Mouse (Mus musculus) retina, postnatal 1 day (tissue): ENCODE data around the gene Tnfrsf22.
"Not testable (repeated sequence)": the region's sequence is repeated elsewhere in the genome, so short reads cannot be mapped to it uniquely, and the experiment has no call there.

Experiments
- DNase-seq: peaks from one replicate; pipeline ENCODE4 v3.0.0-alpha.2; 2012

Tnfrsf22 gene

GRCm38 (mm10) chr7:143649034-143649768 lies at the start of gene Tnfrsf22:
TSS of gene Tnfrsf22 (minus strand) at chr7:143649661.
- DNase-seq = peak; percentile 90

DNA sequence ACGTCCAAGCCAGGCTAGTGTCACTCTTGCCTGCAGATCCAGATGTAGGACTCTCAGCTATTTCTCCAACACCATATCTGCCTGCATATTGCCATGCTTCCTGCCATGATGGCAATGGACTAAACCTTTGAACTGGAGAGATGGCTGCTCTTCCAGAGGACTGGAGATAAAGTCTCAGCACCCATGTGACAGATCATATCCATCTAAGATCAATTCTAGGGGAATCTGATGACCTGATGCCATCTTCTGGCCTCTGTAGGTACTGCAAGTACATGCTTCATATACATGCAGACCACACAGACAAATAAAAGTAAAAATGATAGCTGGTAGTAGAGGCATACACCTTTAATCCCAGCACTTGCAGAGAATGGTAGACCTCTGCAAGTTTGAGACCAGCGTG lies 46.7 kb upstream of the Tnfrsf22 start:
- DNase-seq = peak; percentile 48

- DNase-seq = no peak
Observed at GRCm38 (mm10) chr7:143694550-143694949, 45.1 kb upstream of the Tnfrsf22 start.

GRCm38 (mm10) chr7:143692746-143693510 lies 43.5 kb upstream of the Tnfrsf22 start:
- DNase-seq = no peak

- no peak for DNase-seq
Observed at GRCm38 (mm10) chr7:143691909-143692308, 42.4 kb upstream of the Tnfrsf22 start.

DNA sequence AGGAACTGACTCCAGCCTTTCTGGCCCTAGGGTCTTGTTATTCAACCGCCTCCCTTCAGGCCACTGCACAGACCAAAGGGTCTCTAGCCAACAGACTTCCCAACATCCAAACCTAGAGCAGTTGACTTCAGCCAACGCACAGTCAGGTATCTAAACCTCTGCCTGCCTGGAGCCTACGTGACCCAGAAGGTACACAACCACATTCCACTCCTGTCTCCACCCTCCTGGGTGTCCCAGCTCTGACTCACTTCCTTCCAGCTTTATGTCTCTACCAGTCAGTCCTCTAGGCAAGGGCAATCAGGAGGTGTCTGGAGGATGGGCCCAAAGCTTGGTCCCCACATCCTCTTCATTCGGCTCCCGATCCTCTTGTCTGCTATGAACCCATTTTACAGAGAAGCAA lies 41.7 kb upstream of the Tnfrsf22 start:
- DNase-seq = no peak

GRCm38 (mm10) chr7:143689946-143690345 lies 40.5 kb upstream of the Tnfrsf22 start:
- DNase-seq = no peak

GRCm38 (mm10) chr7:143689481-143689880 lies 40.0 kb upstream of the Tnfrsf22 start:
- DNase-seq = no peak

- DNase-seq = not testable (repeated sequence)
Observed at GRCm38 (mm10) chr7:143686676-143687075, 37.2 kb upstream of the Tnfrsf22 start.

GRCm38 (mm10) chr7:143686191-143686590 lies 36.7 kb upstream of the Tnfrsf22 start:
- DNase-seq = not testable (repeated sequence)

DNA sequence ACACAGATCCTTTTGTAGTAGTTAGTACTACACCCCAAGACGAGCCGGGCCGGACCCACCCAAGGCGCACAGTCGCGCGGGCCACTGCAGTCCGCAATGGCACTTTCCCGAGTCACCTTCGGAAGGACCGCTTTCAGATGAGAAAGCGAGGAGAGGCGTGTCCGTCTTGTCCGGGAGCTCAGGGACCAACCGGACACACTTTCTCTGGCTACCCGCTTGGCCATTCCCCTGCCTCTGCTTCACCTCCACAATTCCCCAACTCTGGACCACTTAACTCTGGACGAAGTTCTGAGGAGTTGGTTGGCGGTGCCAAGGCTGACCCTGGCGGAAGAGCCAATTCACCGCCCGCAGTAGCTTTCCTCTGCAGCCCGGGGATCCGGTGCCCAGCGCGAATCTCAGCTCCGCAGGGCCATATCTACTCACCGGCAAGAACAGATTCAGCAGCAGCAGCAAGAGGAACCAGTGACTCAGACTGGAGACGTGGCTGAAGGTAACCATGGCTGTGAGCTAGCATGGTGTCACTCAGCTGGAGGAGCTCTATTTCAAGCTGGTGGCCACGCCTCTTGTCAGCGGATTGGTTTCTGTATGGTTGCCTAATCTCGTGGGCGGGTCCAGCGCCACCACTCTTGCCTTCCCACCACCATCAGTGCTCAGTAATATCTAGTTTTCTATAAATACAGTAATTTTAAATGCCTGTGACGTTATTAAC lies 36.1 kb upstream of the Tnfrsf22 start, which contains the start of gene Tnfrsf23:
Tnfrsf23 (minus strand) TSS at position 514 of the 709 bp plus-strand sequence.
- DNase-seq = peak; percentile 83

DNA sequence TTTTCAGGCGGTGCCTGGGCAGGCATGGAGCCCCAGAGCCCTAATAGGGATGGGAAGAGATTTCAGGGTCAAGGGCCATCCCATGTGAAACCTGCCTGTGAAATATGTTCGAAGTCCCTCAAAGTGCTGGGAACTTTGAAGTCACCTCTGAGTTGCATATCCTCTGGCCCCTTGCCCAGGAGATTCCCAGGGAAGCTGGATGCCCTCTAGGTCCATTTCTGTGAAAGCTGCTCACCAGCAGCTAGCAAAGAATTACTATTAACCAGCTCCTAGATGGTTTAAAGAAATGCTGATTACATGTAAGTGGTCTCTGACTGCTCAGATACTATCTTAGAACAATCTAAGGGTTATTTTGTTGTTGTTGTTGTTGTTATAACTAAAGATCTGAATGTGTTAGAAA lies 35.1 kb upstream of the Tnfrsf22 start:
- DNase-seq = not testable (repeated sequence)

DNA sequence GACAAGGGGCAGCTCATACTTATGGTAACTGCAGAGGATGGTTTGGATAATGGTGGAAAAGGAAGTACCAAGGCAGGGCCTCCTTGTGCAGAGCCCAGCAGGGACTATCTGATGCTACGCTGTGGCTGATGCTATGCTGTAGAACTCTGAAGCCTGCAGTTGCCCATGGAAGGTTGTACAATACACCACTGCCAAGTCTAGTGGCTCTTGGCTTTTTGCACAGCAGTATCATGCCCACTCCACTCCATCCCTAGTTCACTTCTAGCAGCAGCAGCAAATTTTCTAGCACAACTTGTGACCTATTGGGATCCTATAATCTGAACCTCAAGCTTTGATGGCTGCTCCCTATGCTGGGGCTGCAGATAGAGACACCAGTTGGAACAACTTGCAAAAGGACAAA lies 32.1 kb upstream of the Tnfrsf22 start:
- no peak for DNase-seq

- DNase-seq = not testable (repeated sequence)
Observed at GRCm38 (mm10) chr7:143680836-143681235, 31.4 kb upstream of the Tnfrsf22 start.

- DNase-seq = not testable (repeated sequence)
Observed at GRCm38 (mm10) chr7:143679650-143680049, 30.2 kb upstream of the Tnfrsf22 start.

DNA sequence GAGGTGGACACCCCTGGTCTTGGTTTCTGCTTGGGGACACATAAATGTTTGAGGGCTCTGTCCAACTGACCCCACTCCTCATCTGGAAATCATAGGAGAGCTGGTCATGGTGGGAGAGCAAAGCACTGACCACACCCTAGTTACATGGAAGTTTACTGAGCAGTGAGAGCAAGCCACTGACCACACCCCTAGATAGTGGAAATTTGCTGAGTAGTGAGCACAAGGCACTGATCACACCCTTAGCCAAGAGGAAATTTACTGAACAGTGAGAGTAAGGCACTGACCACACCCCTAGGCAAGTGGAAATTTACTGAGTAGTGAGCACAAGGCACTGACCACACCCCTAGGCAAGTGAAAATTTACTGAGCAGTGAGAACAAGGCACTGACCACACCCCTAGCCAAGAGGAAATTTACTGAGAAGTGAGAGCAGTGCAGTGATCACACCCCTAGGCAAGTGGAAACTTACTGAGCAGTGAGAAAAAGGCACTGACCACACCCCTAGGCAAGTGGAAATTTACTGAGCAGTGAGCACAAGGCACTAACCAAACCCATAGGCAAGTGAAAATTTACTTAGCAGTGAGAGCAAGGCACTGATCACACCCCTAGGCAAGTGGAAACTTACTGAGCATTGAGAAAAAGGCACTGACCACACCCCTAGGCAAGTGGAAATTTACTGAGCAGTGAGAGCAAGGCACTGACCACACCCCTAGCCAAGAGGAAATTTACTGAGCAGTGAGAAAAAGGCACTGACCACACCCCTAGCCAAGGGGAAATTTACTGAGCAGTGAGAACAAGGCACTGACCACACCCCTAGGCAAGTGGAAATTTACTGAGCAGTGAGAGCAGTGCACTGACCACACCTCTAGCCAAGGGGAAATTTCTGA lies 17.2 kb upstream of the Tnfrsf22 start:
- DNase-seq = no peak

DNA sequence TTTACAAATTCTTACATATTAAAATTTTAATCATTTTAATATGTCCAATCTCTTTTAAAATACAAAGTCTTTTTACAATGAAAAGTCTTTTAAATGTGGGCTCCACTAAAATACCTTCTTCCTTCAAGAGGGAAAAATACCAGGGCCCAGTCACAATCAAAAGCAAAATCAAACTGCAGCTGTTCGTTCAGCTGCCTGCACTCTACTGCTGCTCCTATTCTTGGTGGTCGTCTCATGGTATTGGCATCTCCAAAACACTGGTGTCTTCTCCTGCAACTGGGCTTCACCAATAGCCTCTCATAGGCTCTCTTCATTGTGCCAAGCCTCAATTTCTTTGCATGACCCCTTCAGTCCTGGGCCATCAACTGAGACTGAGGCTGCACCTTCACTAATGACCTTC lies 14.0 kb upstream of the Tnfrsf22 start:
- DNase-seq = no peak

GRCm38 (mm10) chr7:143660797-143661196 lies 11.3 kb upstream of the Tnfrsf22 start:
- DNase-seq = no peak

DNA sequence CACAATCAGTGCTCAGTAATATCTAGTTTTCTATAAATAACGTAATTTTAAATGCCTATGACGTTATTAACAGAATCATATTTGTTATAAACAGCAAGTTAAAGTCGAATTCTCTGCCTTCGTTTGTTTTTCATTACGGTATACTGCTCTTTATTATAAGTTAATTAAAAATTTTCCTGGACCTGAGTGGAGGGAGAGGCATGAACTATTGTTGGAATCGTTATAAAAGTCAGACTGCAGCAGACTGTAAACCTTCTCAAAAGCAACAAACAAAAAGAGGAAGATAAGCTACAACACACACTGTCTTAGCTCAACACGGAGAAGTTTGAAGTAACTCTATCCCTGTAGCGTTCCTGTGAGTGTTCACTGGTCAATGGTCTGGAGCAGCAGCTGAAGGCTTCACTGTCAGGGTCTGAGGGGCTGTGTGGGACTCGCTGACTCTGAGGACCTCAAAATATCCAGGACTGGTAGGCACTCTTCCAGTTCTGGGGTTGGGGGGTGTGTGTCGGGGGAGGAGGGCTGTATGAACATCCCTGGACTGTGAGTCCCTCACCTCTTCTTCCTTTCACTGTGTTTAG lies 397 bp upstream of the Tnfrsf22 start:
- DNase-seq = not testable (repeated sequence)

GRCm38 (mm10) chr7:143643949-143644348 lies 5.5 kb downstream of the Tnfrsf22 start:
- not testable (repeated sequence) for DNase-seq

- no peak for DNase-seq
Observed at GRCm38 (mm10) chr7:143636674-143637073, 12.8 kb downstream of the Tnfrsf22 start.

DNA sequence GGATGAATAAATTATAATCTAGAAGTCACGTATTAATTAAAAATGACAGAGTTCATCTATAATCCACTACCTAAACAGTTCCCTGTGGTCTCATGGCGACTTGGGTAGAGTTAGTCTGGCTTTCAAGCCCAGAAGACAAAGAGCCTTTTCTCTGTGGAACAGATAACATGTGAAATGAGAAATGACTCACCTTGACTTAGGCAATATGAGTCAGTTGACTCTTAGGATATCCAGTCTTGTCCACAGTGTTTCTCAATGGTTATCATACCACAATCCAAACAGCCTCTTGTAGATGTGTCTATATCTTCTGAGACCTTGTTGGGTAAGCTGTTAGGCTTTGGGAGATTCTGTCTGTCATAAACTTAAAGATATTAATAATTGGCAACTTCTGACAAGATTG lies 18.0 kb downstream of the Tnfrsf22 start:
- no peak for DNase-seq
